Comparison of ENCODE assay signal across 11 mouse cellular contexts in the genomic region with DNA sequence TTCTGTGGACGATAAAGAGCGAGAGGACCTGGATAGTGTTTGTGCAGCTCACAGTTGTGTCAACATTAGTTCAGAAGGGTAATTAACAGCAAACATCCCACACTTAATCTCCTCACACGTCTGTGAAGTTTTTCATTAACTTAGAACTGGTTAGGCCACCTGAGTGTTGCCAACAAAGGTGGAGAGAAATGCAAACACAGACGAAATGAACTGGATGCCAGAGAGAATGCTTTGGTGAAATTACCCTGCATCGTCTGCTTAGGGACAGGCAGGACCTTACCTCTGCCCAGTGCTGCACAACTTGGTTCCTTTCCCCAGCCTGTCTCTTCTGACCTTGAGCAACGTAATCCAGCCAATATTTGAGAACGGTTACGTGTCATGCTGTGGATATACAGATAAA. TPM values are rescaled to one million over a fixed set of nuclear protein-coding genes. Genes with fewer than 3 reads are reported as not detected.
DNase-seq lines count a peak whose midpoint lies in the region; ATAC-seq and TF ChIP-seq lines count a peak whose summit lies in the region.
"Had no signal": no experiment of that assay in that cellular context is flagged by ENCODE, and none has a peak within 500 bp of the region (broad histone marks: within the 10 kb centered on the region; RNA-seq: fewer than 3 reads in every experiment).

No protein-coding gene starts in this region.

- H3K4me1 ChIP-seq in liver, embryonic 15.5 days (replicated peaks), result peaks cover 5% of the 10 kb centered on the region; the same call in 1 of the 2 replicates
- H3K4me1 ChIP-seq in liver, embryonic 11.5 days (replicated peaks; ENCODE audit: control insufficient read depth, insufficient read depth, low read length), result peaks cover 3% of the 10 kb centered on the region; the same call in 1 of the 2 replicates
- H3K4me1 ChIP-seq in intestine, postnatal 0 days (replicated peaks; ENCODE audit: control insufficient read depth, insufficient read depth, low read length), result no peaks in the 10 kb centered on the region
- H3K4me1 ChIP-seq in limb, embryonic 15.5 days, result peaks cover 8% of the 10 kb centered on the region
- H3K4me1 ChIP-seq in stomach, embryonic 14.5 days (ENCODE audit: control insufficient read depth, insufficient read depth, low read length), result peaks cover 4% of the 10 kb centered on the region; the same call in 1 of the 2 replicates

- no peaks in the 10 kb centered on the region for H3K9me3 ChIP-seq in liver, embryonic 15.5 days (replicated peaks)
- H3K9me3 ChIP-seq in liver, embryonic 11.5 days (ENCODE audit: control insufficient read depth, low read length), result no peaks in the 10 kb centered on the region
- H3K9me3 ChIP-seq in intestine, postnatal 0 days (ENCODE audit: control insufficient read depth), result no peaks in the 10 kb centered on the region
- H3K9me3 ChIP-seq in limb, embryonic 15.5 days, result no peaks in the 10 kb centered on the region
- H3K9me3 ChIP-seq in stomach, embryonic 14.5 days (ENCODE audit: control insufficient read depth, low read depth, low read length), result no peaks in the 10 kb centered on the region
- H3K9me3 ChIP-seq: midbrain, embryonic 12.5 days had no signal

- ATAC-seq in liver, embryonic 15.5 days (ENCODE audit: insufficient read depth), result no peak
- ATAC-seq in liver, embryonic 11.5 days (replicated peaks; ENCODE audit: low FRiP score), result no peak
- peak; percentile 58 for ATAC-seq in intestine, postnatal 0 days
- no peak for ATAC-seq in limb, embryonic 15.5 days (ENCODE audit: insufficient number of reproducible peaks, low FRiP score, low TSS enrichment, low read depth)
- ATAC-seq in stomach, embryonic 14.5 days (ENCODE audit: insufficient number of reproducible peaks, insufficient read depth, low FRiP score, low read depth), result peak; percentile 76

- TF ChIP-seq CTCF in intestine, postnatal 0 days (IDR thresholded peaks at IDR 0.05; ENCODE audit: low read depth), result no peak

- DNase-seq in liver, embryonic 11.5 days (ENCODE audit: low spot score), result no peak
- DNase-seq in adipocyte (ENCODE audit: low spot score), result no peak
- DNase-seq in cerebellum, adult 9-10 months, result no peak
- DNase-seq: cerebellum, adult 18-20 months had no signal

- H3K4me2 ChIP-seq in liver, embryonic 15.5 days, result no peak overlapping the region
- no peak overlapping the region for H3K4me2 ChIP-seq in liver, embryonic 11.5 days
- peak overlapping the region; percentile 43 for H3K4me2 ChIP-seq in intestine, postnatal 0 days (replicated peaks; ENCODE audit: low read depth)
- H3K4me2 ChIP-seq in limb, embryonic 15.5 days, result no peak overlapping the region
- peak overlapping the region; percentile 2; the same call in 1 of the 2 replicates for H3K4me2 ChIP-seq in stomach, embryonic 14.5 days (replicated peaks; ENCODE audit: low read depth, low read length)
- H3K4me2 ChIP-seq: midbrain, embryonic 12.5 days had no signal

- no peak overlapping the region for H3K9ac ChIP-seq in liver, embryonic 15.5 days
- no peak overlapping the region for H3K9ac ChIP-seq in liver, embryonic 11.5 days (ENCODE audit: low read depth, low read length)
- H3K9ac ChIP-seq in intestine, postnatal 0 days (ENCODE audit: low read depth, low read length), result no peak overlapping the region
- no peak overlapping the region for H3K9ac ChIP-seq in limb, embryonic 15.5 days
- no peak overlapping the region for H3K9ac ChIP-seq in stomach, embryonic 14.5 days (replicated peaks; ENCODE audit: low read depth, low read length)
- H3K9ac ChIP-seq: midbrain, embryonic 12.5 days had no signal

- 0 out of 2 replicates have a peak overlapping the region, but pooled peaks have one; percentile 24 for H3K27ac ChIP-seq in liver, embryonic 15.5 days (replicated peaks)
- no peak overlapping the region for H3K27ac ChIP-seq in liver, embryonic 11.5 days (ENCODE audit: low read depth, low read length)
- H3K27ac ChIP-seq in intestine, postnatal 0 days (ENCODE audit: low read depth, low read length), result no peak overlapping the region
- H3K27ac ChIP-seq in limb, embryonic 15.5 days, result peak overlapping the region; percentile 1; the same call in 1 of the 2 replicates
- H3K27ac ChIP-seq in stomach, embryonic 14.5 days (ENCODE audit: low read length), result peak overlapping the region; percentile 55
- H3K27ac ChIP-seq: midbrain, embryonic 12.5 days had no signal

- H3K27me3 ChIP-seq in liver, embryonic 15.5 days, result peaks cover 38% of the 10 kb centered on the region
- H3K27me3 ChIP-seq in liver, embryonic 11.5 days (replicated peaks; ENCODE audit: control insufficient read depth, insufficient read depth, low read length), result peaks cover 22% of the 10 kb centered on the region
- peaks cover 19% of the 10 kb centered on the region for H3K27me3 ChIP-seq in intestine, postnatal 0 days (replicated peaks; ENCODE audit: control insufficient read depth, insufficient read depth, low read length)
- peaks cover 17% of the 10 kb centered on the region for H3K27me3 ChIP-seq in limb, embryonic 15.5 days
- no peaks in the 10 kb centered on the region for H3K27me3 ChIP-seq in stomach, embryonic 14.5 days (ENCODE audit: control insufficient read depth, insufficient read depth, low read length)

- H3K36me3 ChIP-seq in liver, embryonic 15.5 days (replicated peaks), result no peaks in the 10 kb centered on the region
- no peaks in the 10 kb centered on the region; the same call in 1 of the 2 replicates for H3K36me3 ChIP-seq in liver, embryonic 11.5 days (ENCODE audit: control insufficient read depth, insufficient read depth, low read length)
- peaks cover 4% of the 10 kb centered on the region; the same call in 1 of the 2 replicates for H3K36me3 ChIP-seq in intestine, postnatal 0 days (ENCODE audit: control insufficient read depth, insufficient read depth)
- H3K36me3 ChIP-seq in limb, embryonic 15.5 days, result no peaks in the 10 kb centered on the region
- peaks cover under 1% of the 10 kb centered on the region; the same call in 1 of the 2 replicates for H3K36me3 ChIP-seq in stomach, embryonic 14.5 days (ENCODE audit: control insufficient read depth, insufficient read depth, low read length)

- 45% methylated on average over 8 of the region's 8 CpGs for WGBS in liver, embryonic 15.5 days (ENCODE audit: insufficient replicate concordance)
- WGBS in liver, embryonic 11.5 days, result 54% methylated on average over 8 of the region's 8 CpGs
- WGBS in intestine, postnatal 0 days, result 16% methylated on average over 8 of the region's 8 CpGs
- 58% methylated on average over 8 of the region's 8 CpGs for WGBS in limb, embryonic 15.5 days
- 50% methylated on average over 8 of the region's 8 CpGs for WGBS in stomach, embryonic 14.5 days

- H3K4me3 ChIP-seq in liver, embryonic 15.5 days (replicated peaks), result no peak overlapping the region
- no peak overlapping the region for H3K4me3 ChIP-seq in liver, embryonic 11.5 days (ENCODE audit: low read depth, low read length)
- no peak overlapping the region for H3K4me3 ChIP-seq in intestine, postnatal 0 days (ENCODE audit: low read depth, low read length)
- H3K4me3 ChIP-seq in limb, embryonic 15.5 days, result no peak overlapping the region
- H3K4me3 ChIP-seq in stomach, embryonic 14.5 days (ENCODE audit: low read depth, low read length), result no peak overlapping the region
- H3K4me3 ChIP-seq: midbrain, embryonic 12.5 days had no signal

RNA-seq across cellular contexts. Expression of a gene that starts 6.1 kb away (rescaled TPM):
- polyA plus RNA-seq in liver, embryonic 15.5 days (2015; fragmentation: Nextera tagmentation; extraction: Ambion mirVana), result not detected in 2 replicates
- polyA plus RNA-seq in liver, embryonic 11.5 days (2014; fragmentation: Nextera tagmentation; extraction: Ambion mirVana), result not detected in 2 replicates
- polyA plus RNA-seq in intestine, postnatal 0 days (2015; fragmentation: Nextera tagmentation; extraction: Ambion mirVana), result 0.13 TPM in 1 of 2 replicates, not detected in the other
- polyA plus RNA-seq in limb, embryonic 15.5 days (2015; fragmentation: Nextera tagmentation; extraction: Ambion mirVana), result 0.62 and 0.79 TPM in 2 replicates
- 4.5 and 5.0 TPM in 2 replicates for polyA plus RNA-seq in stomach, embryonic 14.5 days (2014; fragmentation: Nextera tagmentation; extraction: Ambion mirVana)
- polyA plus RNA-seq: neural tube, embryonic 11.5 days; urinary bladder, adult 2 months had no signal

RNA-seq across cellular contexts. Expression of a gene that starts 44.7 kb away (rescaled TPM):
- polyA plus RNA-seq in liver, embryonic 15.5 days (2015; fragmentation: Nextera tagmentation; extraction: Ambion mirVana), result 3.3 and 3.8 TPM in 2 replicates
- 16.8 and 18.5 TPM in 2 replicates for polyA plus RNA-seq in liver, embryonic 11.5 days (2014; fragmentation: Nextera tagmentation; extraction: Ambion mirVana)
- 8.5 and 11.9 TPM in 2 replicates for polyA plus RNA-seq in intestine, postnatal 0 days (2015; fragmentation: Nextera tagmentation; extraction: Ambion mirVana)
- 27.3 and 30.4 TPM in 2 replicates for polyA plus RNA-seq in limb, embryonic 15.5 days (2015; fragmentation: Nextera tagmentation; extraction: Ambion mirVana)
- 51.1 and 52.7 TPM in 2 replicates for polyA plus RNA-seq in stomach, embryonic 14.5 days (2014; fragmentation: Nextera tagmentation; extraction: Ambion mirVana)

Comparison
In these comparisons a context has a peak if more than half of its experiments do, and no peak if none do; other contexts are left out.
1. H3K27ac ChIP-seq: peak in liver, embryonic 15.5 days (single experiment), limb, embryonic 15.5 days (single experiment) and stomach, embryonic 14.5 days (single experiment); none in liver, embryonic 11.5 days (single experiment) and intestine, postnatal 0 days (single experiment).
2. ATAC-seq: peak in intestine, postnatal 0 days (single experiment) and stomach, embryonic 14.5 days (single experiment); none in liver, embryonic 15.5 days (single experiment), liver, embryonic 11.5 days (single experiment) and limb, embryonic 15.5 days (single experiment).
3. H3K4me2 ChIP-seq: peak in intestine, postnatal 0 days (single experiment) and stomach, embryonic 14.5 days (single experiment); none in liver, embryonic 15.5 days (single experiment), liver, embryonic 11.5 days (single experiment) and limb, embryonic 15.5 days (single experiment).